Mouse (Mus musculus) spleen, postnatal 36 days (tissue): ENCODE results near the gene Gatad1.
A peak's percentile ranks its signal among the peaks of the same experiment; 100 is the strongest.
"Not testable (repeated sequence)": the region's sequence is repeated elsewhere in the genome, so short reads cannot be mapped to it uniquely, and the experiment has no call there.

ENCODE experiments used
- DNase-seq, 2 experiments: peaks; one replicate each; pipeline ENCODE4 v3.0.0; 2022; ENCODE audit warnings: low spot score in 2 of 2, mixed read lengths in 1 of 2

The Gatad1 gene

GRCm38 (mm10) chr5:3633951-3634350 lies 23.0 kb downstream of the Gatad1 start:
- no peak for DNase-seq

- no peak for DNase-seq
Measured at GRCm38 (mm10) chr5:3633315-3633714, 23.7 kb downstream of the Gatad1 start.

- no peak for DNase-seq
Measured at GRCm38 (mm10) chr5:3632285-3632684, 24.7 kb downstream of the Gatad1 start.

GRCm38 (mm10) chr5:3631512-3632271 lies 25.3 kb downstream of the Gatad1 start:
- DNase-seq, result no peak

GRCm38 (mm10) chr5:3630055-3630454 lies 26.9 kb downstream of the Gatad1 start:
- no peak for DNase-seq

GRCm38 (mm10) chr5:3620486-3620885 lies 36.5 kb downstream of the Gatad1 start:
- no peak for DNase-seq

- DNase-seq, result not testable (repeated sequence)
Measured at GRCm38 (mm10) chr5:3611835-3612234, 45.1 kb downstream of the Gatad1 start.

GRCm38 (mm10) chr5:3609241-3609640 lies 47.7 kb downstream of the Gatad1 start:
- DNase-seq, result no peak

GRCm38 (mm10) chr5:3607114-3607513 lies 49.9 kb downstream of the Gatad1 start:
- no peak for DNase-seq

GRCm38 (mm10) chr5:3600790-3601189 lies 56.2 kb downstream of the Gatad1 start:
- no peak for DNase-seq

GRCm38 (mm10) chr5:3600298-3600697 lies 56.7 kb downstream of the Gatad1 start:
- no peak for DNase-seq

- no peak for DNase-seq
Measured at GRCm38 (mm10) chr5:3598766-3599165, 58.2 kb downstream of the Gatad1 start.

- DNase-seq, result no peak
Measured at GRCm38 (mm10) chr5:3597171-3597570, 59.8 kb downstream of the Gatad1 start.

GRCm38 (mm10) chr5:3596399-3596766 lies 60.6 kb downstream of the Gatad1 start, which contains the start of gene Rbm48:
Gene Rbm48 (minus strand): TSS chr5:3596585.
- peak; percentile 80 to 83 for DNase-seq

- DNase-seq, result peak; percentile 95
Measured at GRCm38 (mm10) chr5:3595693-3596398, 61.1 kb downstream of the Gatad1 start, which contains the start of gene Pex1. Gene Pex1 (plus strand): TSS chr5:3596066.
